ENCODE assay signal across 13 mouse cellular contexts in genomic region chr3:150820039-150820438, GRCm38 (mm10).
DNase-seq lines count a peak whose midpoint lies in the region; ATAC-seq and TF ChIP-seq lines count a peak whose summit lies in the region.
"Had no signal": no experiment of that assay in that cellular context is flagged by ENCODE, and none has a peak within 500 bp of the region (broad histone marks: within the 10 kb centered on the region; RNA-seq: fewer than 3 reads in every experiment).

No protein-coding gene starts in this region.

- no peak overlapping the region for H3K4me2 ChIP-seq in lung, embryonic 14.5 days
- H3K4me2 ChIP-seq in lung, postnatal 0 days (replicated peaks; ENCODE audit: low read depth, low read length) = no peak overlapping the region
- H3K4me2 ChIP-seq: hindbrain, embryonic 14.5 days; neural tube, embryonic 13.5 days had no signal

- no peaks in the 10 kb centered on the region for H3K9me3 ChIP-seq in lung, embryonic 14.5 days (ENCODE audit: low read depth, low read length)
- H3K9me3 ChIP-seq in lung, postnatal 0 days (ENCODE audit: low read length) = no peaks in the 10 kb centered on the region
- H3K9me3 ChIP-seq: neural tube, embryonic 13.5 days had no signal

- no peaks in the 10 kb centered on the region for H3K36me3 ChIP-seq in lung, embryonic 14.5 days (ENCODE audit: insufficient read depth)
- no peaks in the 10 kb centered on the region for H3K36me3 ChIP-seq in lung, postnatal 0 days (ENCODE audit: insufficient read depth, low read length)
- H3K36me3 ChIP-seq: G1E; neural tube, embryonic 13.5 days had no signal

- H3K27me3 ChIP-seq in lung, embryonic 14.5 days (ENCODE audit: insufficient read depth, low read length) = no peaks in the 10 kb centered on the region
- no peaks in the 10 kb centered on the region for H3K27me3 ChIP-seq in lung, postnatal 0 days (replicated peaks; ENCODE audit: insufficient read depth, low read length)
- H3K27me3 ChIP-seq: neural tube, embryonic 13.5 days had no signal

- TF ChIP-seq EP300 in lung, postnatal 0 days (IDR thresholded peaks at IDR 0.05) = no peak

- H3K4me1 ChIP-seq in lung, embryonic 14.5 days (ENCODE audit: insufficient read depth) = no peaks in the 10 kb centered on the region
- H3K4me1 ChIP-seq in lung, postnatal 0 days (ENCODE audit: insufficient read depth, low read depth, low read length) = no peaks in the 10 kb centered on the region
- H3K4me1 ChIP-seq: neural tube, embryonic 13.5 days had no signal

- H3K9ac ChIP-seq in lung, embryonic 14.5 days = no peak overlapping the region
- no peak overlapping the region for H3K9ac ChIP-seq in lung, postnatal 0 days (replicated peaks; ENCODE audit: low read depth)
- H3K9ac ChIP-seq: hindbrain, embryonic 14.5 days; neural tube, embryonic 13.5 days had no signal

- ATAC-seq in lung, embryonic 14.5 days (ENCODE audit: insufficient read depth) = no peak
- no peak for ATAC-seq in lung, postnatal 0 days
- no peak for ATAC-seq in monocyte, adult 5-6 weeks (replicated peaks; ENCODE audit: insufficient number of reproducible peaks, low FRiP score, low TSS enrichment, poor library complexity, severe bottlenecking)

- no peak overlapping the region for H3K27ac ChIP-seq in lung, embryonic 14.5 days (ENCODE audit: low read depth)
- no peak overlapping the region for H3K27ac ChIP-seq in lung, postnatal 0 days (ENCODE audit: low read length)
- H3K27ac ChIP-seq: hindbrain, embryonic 14.5 days; neural tube, embryonic 13.5 days had no signal

- DNase-seq in lung, embryonic 14.5 days = peak; percentile 44
- DNase-seq in lung, postnatal 0 days (ENCODE audit: low spot score) = no peak
- peak; percentile 75 to 79 for DNase-seq in cerebellum, postnatal 14 days
- DNase-seq in layer of hippocampus, adult 9-10 months (ENCODE audit: low spot score) = peak; percentile 61
- peak; percentile 20 for DNase-seq in right cerebral cortex, postnatal 4 days
- DNase-seq in lung, postnatal 4 days = no peak
- DNase-seq: adrenal gland, postnatal 14 days; gastrocnemius, postnatal 36 days; kidney, postnatal 10 days had no signal

- H3K4me3 ChIP-seq in lung, embryonic 14.5 days (ENCODE audit: low read depth, low read length) = no peak overlapping the region
- no peak overlapping the region for H3K4me3 ChIP-seq in lung, postnatal 0 days (ENCODE audit: low read depth, low read length)
- H3K4me3 ChIP-seq: neural tube, embryonic 13.5 days had no signal

- WGBS in lung, embryonic 14.5 days = 62% methylated on average over 5 of the region's 5 CpGs
- 65% methylated on average over 5 of the region's 5 CpGs for WGBS in lung, postnatal 0 days

- TF ChIP-seq CTCF in lung, embryonic 14.5 days (IDR thresholded peaks at IDR 0.05; ENCODE audit: low read depth) = no peak
- TF ChIP-seq CTCF in lung, postnatal 0 days (IDR thresholded peaks at IDR 0.05) = no peak

Comparison
In these comparisons a context has a peak if more than half of its experiments do, and no peak if none do; other contexts are left out.
1. DNase-seq: peak in lung, embryonic 14.5 days (single experiment), cerebellum, postnatal 14 days (2 of 2), layer of hippocampus, adult 9-10 months (single experiment) and right cerebral cortex, postnatal 4 days (single experiment); none in lung, postnatal 0 days (single experiment) and lung, postnatal 4 days (0 of 2).